Mouse (Mus musculus): ENCODE data around the gene Helb.
A peak's percentile ranks its signal among the peaks of the same experiment; 100 is the strongest.

GRCm38 (mm10) chr10:120112507-120113396 lies at the start of gene Helb:
- TF ChIP-seq CTCF (conservative IDR thresholded peaks at IDR 0.05; ENCODE audit: insufficient read depth, insufficient read length, low read depth, low read length) (no peak), POLR2A (IDR thresholded peaks at IDR 0.05; ENCODE audit: low read depth, low read length) (peak; percentile 22)
